9 mouse cellular contexts compared by ENCODE assay signal in genomic region chr6:86085518-86085917, GRCm38 (mm10). TPM values are rescaled to one million over a fixed set of nuclear protein-coding genes. Genes with fewer than 3 reads are reported as not detected.
DNase-seq lines count a peak whose midpoint lies in the region; ATAC-seq lines count a peak whose summit lies in the region.
"Had no signal": no experiment of that assay in that cellular context is flagged by ENCODE, and none has a peak within 500 bp of the region (broad histone marks: within the 10 kb centered on the region; RNA-seq: fewer than 3 reads in every experiment).

No protein-coding gene starts in this region.

- H3K9me3 ChIP-seq in midbrain, embryonic 11.5 days (ENCODE audit: control insufficient read depth, low read length) = no peaks in the 10 kb centered on the region
- H3K9me3 ChIP-seq in midbrain, embryonic 15.5 days = no peaks in the 10 kb centered on the region
- H3K9me3 ChIP-seq: heart, embryonic 13.5 days had no signal

- H3K4me1 ChIP-seq in midbrain, embryonic 11.5 days (ENCODE audit: control insufficient read depth, insufficient read depth, low read length) = no peaks in the 10 kb centered on the region
- peaks cover 9% of the 10 kb centered on the region for H3K4me1 ChIP-seq in midbrain, embryonic 15.5 days

- no peaks in the 10 kb centered on the region for H3K36me3 ChIP-seq in midbrain, embryonic 11.5 days (ENCODE audit: control insufficient read depth, insufficient read depth, low read length)
- H3K36me3 ChIP-seq in midbrain, embryonic 15.5 days (replicated peaks) = peaks cover 13% of the 10 kb centered on the region; the same call in 1 of the 2 replicates
- H3K36me3 ChIP-seq: heart, embryonic 13.5 days had no signal

- no peak overlapping the region for H3K4me2 ChIP-seq in midbrain, embryonic 11.5 days
- no peak overlapping the region for H3K4me2 ChIP-seq in midbrain, embryonic 15.5 days
- H3K4me2 ChIP-seq: heart, embryonic 13.5 days had no signal

- no peak overlapping the region for H3K4me3 ChIP-seq in midbrain, embryonic 11.5 days (ENCODE audit: low read depth, low read length)
- no peak overlapping the region for H3K4me3 ChIP-seq in midbrain, embryonic 15.5 days
- H3K4me3 ChIP-seq: heart, embryonic 13.5 days had no signal

- H3K27ac ChIP-seq in midbrain, embryonic 11.5 days (ENCODE audit: low read depth, low read length) = no peak overlapping the region
- no peak overlapping the region for H3K27ac ChIP-seq in midbrain, embryonic 15.5 days
- H3K27ac ChIP-seq: heart, embryonic 13.5 days had no signal

- DNase-seq in CD4-positive, CD25-positive, alpha-beta regulatory T cell, adult 2 months (ENCODE audit: low read depth, low spot score) = peak; percentile 50
- peak; percentile 94 for DNase-seq in midbrain, embryonic 11.5 days (ENCODE audit: low spot score, missing footprints)
- peak; percentile 80 for DNase-seq in cerebellum, adult 9-11 months
- DNase-seq in kidney, adult 9 months = peak; percentile 59
- peak; percentile 78 for DNase-seq in lung, postnatal 36 days
- DNase-seq in spleen, postnatal 4 days (ENCODE audit: low spot score in 2 of 2) = peak; percentile 63 to 88

- 66% methylated on average over 6 of the region's 6 CpGs for WGBS in midbrain, embryonic 11.5 days
- 58% methylated on average over 6 of the region's 6 CpGs for WGBS in midbrain, embryonic 15.5 days

- H3K27me3 ChIP-seq in midbrain, embryonic 11.5 days (ENCODE audit: control insufficient read depth, insufficient read depth, low read length) = no peaks in the 10 kb centered on the region
- H3K27me3 ChIP-seq in midbrain, embryonic 15.5 days (replicated peaks) = no peaks in the 10 kb centered on the region
- H3K27me3 ChIP-seq: heart, embryonic 13.5 days had no signal

- H3K9ac ChIP-seq in midbrain, embryonic 11.5 days (ENCODE audit: low read length) = no peak overlapping the region
- H3K9ac ChIP-seq in midbrain, embryonic 15.5 days = no peak overlapping the region
- H3K9ac ChIP-seq: heart, embryonic 13.5 days had no signal

- no peak for ATAC-seq in CD4-positive, CD25-positive, alpha-beta regulatory T cell, adult 4 months
- no peak for ATAC-seq in midbrain, embryonic 11.5 days (ENCODE audit: low FRiP score)
- ATAC-seq in midbrain, embryonic 15.5 days (replicated peaks) = no peak

RNA-seq across cellular contexts. Expression of gene Add2, which starts 57.0 kb away (rescaled TPM):
- not detected for polyA plus RNA-seq in CD4-positive, CD25-positive, alpha-beta regulatory T cell, adult 4 months (2017; shearing (Covaris generic))
- 57.8 and 64.5 TPM in 2 replicates for polyA plus RNA-seq in midbrain, embryonic 11.5 days (2014; fragmentation: Nextera tagmentation; extraction: Ambion mirVana)
- 206 and 209 TPM in 2 replicates for polyA plus RNA-seq in midbrain, embryonic 15.5 days (2015; fragmentation: Nextera tagmentation; extraction: Ambion mirVana)

Comparison
In these comparisons a context has a peak if more than half of its experiments do, and no peak if none do; other contexts are left out.
1. RNA of gene Add2, which starts 57.0 kb away (polyA plus RNA-seq): 206 to 209 TPM in midbrain, embryonic 15.5 days and 57.8 to 64.5 TPM in midbrain, embryonic 11.5 days; not detected in CD4-positive, CD25-positive, alpha-beta regulatory T cell, adult 4 months; every median in the first group is over 10 times any median in the second.
2. Peak in every context shown above with its lines, with median percentiles within 50 percentile points of each other: DNase-seq.